Mouse (Mus musculus) bone marrow macrophage, adult 2 months (primary cell): ENCODE measurements at regions not wholly inside any gene's neighbourhood (a gene's known extent, or its start where the extent isn't known, plus 50 kb on each side); places are given as distances from the start of the nearest gene placed in this dataset.

Experiments used
- CTCF ChIP-seq: IDR thresholded peaks from 2 replicates; pipeline ENCODE4 v1.5.1; 2012; ENCODE audit warnings: low read depth, mild to moderate bottlenecking, low read length, moderate library complexity
- POLR2A ChIP-seq: IDR thresholded peaks from 2 replicates; pipeline ENCODE4 v1.6.1; 2012; ENCODE audit warnings: mild to moderate bottlenecking, low read depth, low read length, borderline replicate concordance

DNA sequence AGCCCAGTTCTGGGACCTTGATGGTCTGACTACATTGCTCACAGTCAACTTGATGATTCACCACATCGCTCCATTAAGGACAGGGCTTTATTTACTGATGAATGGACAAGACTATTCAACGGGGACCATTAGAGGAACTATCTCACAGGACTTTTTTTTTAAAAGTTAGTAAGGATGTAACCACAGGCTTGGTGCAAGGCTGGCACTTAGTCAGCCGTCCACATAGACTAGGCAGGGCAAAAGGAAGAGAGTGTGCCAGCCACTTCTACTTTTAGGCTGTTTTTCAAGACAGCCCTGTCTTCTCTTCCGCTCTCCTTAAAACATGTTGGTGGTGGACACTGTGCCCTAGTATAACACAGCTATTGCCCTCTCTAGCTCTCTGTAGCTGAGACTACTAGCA, 336.0 kb downstream of the Sox4 start:
- TF ChIP-seq CTCF (no peak), POLR2A (no peak)
